Mouse (Mus musculus) cortical plate, adult 2 months (tissue): Measurements from ENCODE around the gene Gm17509.

ENCODE experiments used
- CTCF ChIP-seq: fragments of 200-500 bp; IDR thresholded peaks from 2 replicates; pipeline ENCODE4 v1.5.1; 2011; ENCODE audit warnings: mild to moderate bottlenecking, control low read depth, low read length; ENCODE audit not compliant: insufficient read depth; ENCODE audit errors: extremely low read depth
- POLR2A ChIP-seq: fragments of 200-500 bp; IDR thresholded peaks from 2 replicates; pipeline ENCODE4 v1.6.1; 2011; ENCODE audit warnings: mild to moderate bottlenecking, low read length, control low read depth; ENCODE audit not compliant: insufficient read depth; ENCODE audit errors: extremely low read depth

DNA sequence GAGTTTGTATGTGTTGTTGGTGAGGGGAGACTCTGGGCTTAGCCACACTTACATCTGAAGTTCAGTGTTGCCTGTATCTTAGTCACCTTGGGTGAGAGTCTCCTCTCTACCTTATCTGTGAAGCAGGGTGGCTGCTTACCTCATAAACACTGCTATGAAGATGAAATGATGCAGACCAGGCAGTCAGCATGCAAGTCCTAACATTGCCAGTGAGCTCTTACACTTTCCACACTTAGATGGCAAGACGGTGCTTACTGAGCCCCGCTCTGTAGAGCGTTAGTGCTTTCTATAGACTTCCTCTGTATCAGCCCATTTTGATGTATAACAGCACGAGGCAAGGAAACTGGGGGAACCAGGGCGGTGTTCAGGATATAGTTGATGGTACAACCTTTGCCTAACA, 21.7 kb upstream of the Gm17509 start:
- no peak for TF ChIP-seq CTCF
- no peak for TF ChIP-seq POLR2A
